Mouse (Mus musculus): ENCODE measurements around the gene Arhgef11. TPM values are rescaled to one million over a fixed set of nuclear protein-coding genes. Genes with fewer than 3 reads are reported as not detected.
A peak's percentile ranks its signal among the peaks of the same experiment; 100 is the strongest.

The Arhgef11 gene
- polyA plus RNA-seq, 1 experiment = 25.5 TPM

- H3K4me1 ChIP-seq (ENCODE audit: control insufficient read depth, insufficient read depth, low read length) = no peaks in the 10 kb centered on the region
- no peak overlapping the region for H3K4me3 ChIP-seq (ENCODE audit: insufficient read depth, low read length)
- H3K27ac ChIP-seq (ENCODE audit: insufficient read depth, low read depth, low read length) = no peak overlapping the region
- TF ChIP-seq POLR2A (IDR thresholded peaks at IDR 0.05; ENCODE audit: borderline replicate concordance, low read depth, low read length) (no peak), CTCF (IDR thresholded peaks at IDR 0.05; ENCODE audit: low read depth, low read length) (no peak)
Measured at GRCm38 (mm10) chr3:87733984-87734761, 116.8 kb downstream of the Arhgef11 start.

GRCm38 (mm10) chr3:87735335-87735734, 118.0 kb downstream of the Arhgef11 start:
- no peak for TF ChIP-seq POLR2A (IDR thresholded peaks at IDR 0.05; ENCODE audit: borderline replicate concordance, low read depth, low read length)
- no peak for TF ChIP-seq CTCF (IDR thresholded peaks at IDR 0.05; ENCODE audit: low read depth, low read length)
- Histone ChIP-seq H3K27ac (ENCODE audit: insufficient read depth, low read depth, low read length) (no peak overlapping the region), H3K4me3 (ENCODE audit: insufficient read depth, low read length) (no peak overlapping the region), H3K4me1 (ENCODE audit: control insufficient read depth, insufficient read depth, low read length) (no peaks in the 10 kb centered on the region)

- no peaks in the 10 kb centered on the region for H3K4me1 ChIP-seq (ENCODE audit: control insufficient read depth, insufficient read depth, low read length)
- TF ChIP-seq CTCF (IDR thresholded peaks at IDR 0.05; ENCODE audit: low read depth, low read length) = no peak
- no peak for TF ChIP-seq POLR2A (IDR thresholded peaks at IDR 0.05; ENCODE audit: borderline replicate concordance, low read depth, low read length)
- no peak overlapping the region for H3K4me3 ChIP-seq (ENCODE audit: insufficient read depth, low read length)
- no peak overlapping the region for H3K27ac ChIP-seq (ENCODE audit: insufficient read depth, low read depth, low read length)
Measured at GRCm38 (mm10) chr3:87738906-87739305, 121.5 kb downstream of the Arhgef11 start.

- TF ChIP-seq CTCF (IDR thresholded peaks at IDR 0.05; ENCODE audit: low read depth, low read length) (no peak), POLR2A (IDR thresholded peaks at IDR 0.05; ENCODE audit: borderline replicate concordance, low read depth, low read length) (no peak)
- Histone ChIP-seq H3K27ac (ENCODE audit: insufficient read depth, low read depth, low read length) (no peak overlapping the region), H3K4me1 (ENCODE audit: control insufficient read depth, insufficient read depth, low read length) (no peaks in the 10 kb centered on the region), H3K4me3 (ENCODE audit: insufficient read depth, low read length) (no peak overlapping the region)
Measured at GRCm38 (mm10) chr3:87742013-87742412, 124.7 kb downstream of the Arhgef11 start.

- Histone ChIP-seq H3K27ac (ENCODE audit: insufficient read depth, low read depth, low read length) (no peak overlapping the region), H3K4me1 (ENCODE audit: control insufficient read depth, insufficient read depth, low read length) (no peaks in the 10 kb centered on the region)
Measured at GRCm38 (mm10) chr3:87742735-87743134, 125.4 kb downstream of the Arhgef11 start.

GRCm38 (mm10) chr3:87743927-87744326, 126.6 kb downstream of the Arhgef11 start:
- Histone ChIP-seq H3K4me3 (ENCODE audit: insufficient read depth, low read length) (no peak overlapping the region), H3K4me1 (ENCODE audit: control insufficient read depth, insufficient read depth, low read length) (no peaks in the 10 kb centered on the region), H3K27ac (ENCODE audit: insufficient read depth, low read depth, low read length) (no peak overlapping the region)
- TF ChIP-seq POLR2A (IDR thresholded peaks at IDR 0.05; ENCODE audit: borderline replicate concordance, low read depth, low read length) (no peak), CTCF (IDR thresholded peaks at IDR 0.05; ENCODE audit: low read depth, low read length) (no peak)

More at GRCm38 (mm10) chr3:87742735-87743134, 125.4 kb downstream of the Arhgef11 start:
- no peak overlapping the region for H3K4me3 ChIP-seq (ENCODE audit: insufficient read depth, low read length)
- TF ChIP-seq POLR2A (IDR thresholded peaks at IDR 0.05; ENCODE audit: borderline replicate concordance, low read depth, low read length) = no peak
- TF ChIP-seq CTCF (IDR thresholded peaks at IDR 0.05; ENCODE audit: low read depth, low read length) = no peak

GRCm38 (mm10) chr3:87745036-87745659, 127.8 kb downstream of the Arhgef11 start:
- Histone ChIP-seq H3K27ac (ENCODE audit: insufficient read depth, low read depth, low read length) (no peak overlapping the region), H3K4me3 (ENCODE audit: insufficient read depth, low read length) (no peak overlapping the region), H3K4me1 (ENCODE audit: control insufficient read depth, insufficient read depth, low read length) (no peaks in the 10 kb centered on the region)
- no peak for TF ChIP-seq CTCF (IDR thresholded peaks at IDR 0.05; ENCODE audit: low read depth, low read length)

- TF ChIP-seq POLR2A (IDR thresholded peaks at IDR 0.05; ENCODE audit: borderline replicate concordance, low read depth, low read length) (no peak), CTCF (IDR thresholded peaks at IDR 0.05; ENCODE audit: low read depth, low read length) (no peak)
- Histone ChIP-seq H3K4me3 (ENCODE audit: insufficient read depth, low read length) (no peak within 1 kb of the TSS), H3K4me1 (ENCODE audit: control insufficient read depth, insufficient read depth, low read length) (no peaks in the 10 kb centered on the region), H3K27ac (ENCODE audit: insufficient read depth, low read depth, low read length) (no peak within 1 kb of the TSS)
Measured at GRCm38 (mm10) chr3:87748431-87748830, 131.1 kb downstream of the Arhgef11 start, which contains the start of gene Lrrc71. Lrrc71 (minus strand) TSS chr3:87748625.

GRCm38 (mm10) chr3:87749036-87749435, 131.7 kb downstream of the Arhgef11 start:
- Histone ChIP-seq H3K4me1 (ENCODE audit: control insufficient read depth, insufficient read depth, low read length) (no peaks in the 10 kb centered on the region), H3K27ac (ENCODE audit: insufficient read depth, low read depth, low read length) (no peak overlapping the region), H3K4me3 (ENCODE audit: insufficient read depth, low read length) (no peak overlapping the region)
- TF ChIP-seq CTCF (IDR thresholded peaks at IDR 0.05; ENCODE audit: low read depth, low read length) (peak; percentile 27; the same call in 1 of the 2 replicates), POLR2A (IDR thresholded peaks at IDR 0.05; ENCODE audit: borderline replicate concordance, low read depth, low read length) (no peak)

- no peak overlapping the region for H3K27ac ChIP-seq (ENCODE audit: insufficient read depth, low read depth, low read length)
- TF ChIP-seq CTCF (IDR thresholded peaks at IDR 0.05; ENCODE audit: low read depth, low read length) = no peak
- no peak for TF ChIP-seq POLR2A (IDR thresholded peaks at IDR 0.05; ENCODE audit: borderline replicate concordance, low read depth, low read length)
- H3K4me1 ChIP-seq (ENCODE audit: control insufficient read depth, insufficient read depth, low read length) = no peaks in the 10 kb centered on the region
- H3K4me3 ChIP-seq (ENCODE audit: insufficient read depth, low read length) = no peak overlapping the region
Measured at GRCm38 (mm10) chr3:87749977-87750376, 132.6 kb downstream of the Arhgef11 start.

Data from bone marrow macrophage, adult 2 months (primary cell).